Mouse (Mus musculus) heart, adult 18-20 months (tissue): ENCODE measurements around the gene Stoml1. TPM values are rescaled to one million over a fixed set of nuclear protein-coding genes. Genes with fewer than 3 reads are reported as not detected.

Source experiments
- DNase-seq, 2 experiments: peaks; one replicate each; pipeline ENCODE4 v3.0.0; 2021 to 2022; ENCODE audit warnings: mixed read lengths in 1 of 2
- total RNA-seq, 2 experiments: library from RNA; stranded (reverse); gene quantifications; 2 replicates each; pipeline ENCODE4 v1.2.3; 2021

The Stoml1 gene
- total RNA-seq, 2 experiments from 2014 or later, result 10.2 to 10.5 TPM

DNA sequence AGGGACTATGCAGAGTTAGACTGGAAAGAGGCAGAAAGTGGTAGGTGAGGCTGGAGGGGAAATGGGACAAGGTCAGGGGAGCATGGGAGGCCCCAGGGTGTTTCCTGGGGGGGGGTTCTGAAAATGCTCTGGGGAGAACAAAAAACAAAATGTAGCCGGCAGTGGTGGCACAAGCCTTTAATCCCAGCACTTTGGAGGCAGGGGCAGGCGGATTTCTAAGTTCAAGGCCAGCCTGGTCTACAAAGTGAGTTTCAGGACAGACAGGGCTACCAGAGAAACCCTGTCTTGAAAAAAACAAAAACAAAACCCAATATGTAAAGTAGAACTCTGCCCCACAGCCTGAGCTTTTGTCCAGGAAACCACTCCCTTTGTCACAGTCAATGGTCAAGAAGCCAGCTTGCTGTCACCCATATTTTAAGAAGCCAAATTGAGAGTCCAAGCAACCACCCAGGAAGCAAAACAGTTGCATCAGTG lies 19.1 kb downstream of the Stoml1 start:
- DNase-seq, result peak in 1 of 2 experiments; percentile 49

GRCm38 (mm10) chr9:58272855-58273254 lies 19.9 kb downstream of the Stoml1 start:
- DNase-seq, result no peak

DNA sequence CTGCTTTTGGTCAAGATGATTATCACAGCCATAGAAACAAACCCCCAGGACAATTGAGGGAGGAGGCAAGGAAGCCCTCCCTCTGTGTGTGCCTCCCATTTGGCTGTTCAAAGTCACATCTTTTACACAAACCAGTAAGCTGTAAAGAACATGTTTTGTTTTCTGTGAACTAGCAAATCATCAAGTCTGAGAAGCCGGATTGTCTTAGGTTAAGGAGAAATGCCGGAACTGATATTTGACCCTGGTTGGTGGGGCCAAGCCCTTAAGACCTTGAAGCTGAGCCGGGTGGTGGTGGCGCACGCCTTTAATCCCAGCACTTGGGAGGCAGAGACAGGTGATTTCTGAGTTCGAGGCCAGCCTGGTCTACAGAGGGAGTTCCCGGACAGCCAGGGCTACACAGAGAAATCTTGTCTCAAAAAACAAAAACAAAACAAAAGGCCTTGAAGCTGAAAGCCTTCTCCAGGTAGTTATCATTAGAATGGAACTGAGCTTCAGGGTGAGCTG lies 21.2 kb downstream of the Stoml1 start:
- no peak for DNase-seq

DNA sequence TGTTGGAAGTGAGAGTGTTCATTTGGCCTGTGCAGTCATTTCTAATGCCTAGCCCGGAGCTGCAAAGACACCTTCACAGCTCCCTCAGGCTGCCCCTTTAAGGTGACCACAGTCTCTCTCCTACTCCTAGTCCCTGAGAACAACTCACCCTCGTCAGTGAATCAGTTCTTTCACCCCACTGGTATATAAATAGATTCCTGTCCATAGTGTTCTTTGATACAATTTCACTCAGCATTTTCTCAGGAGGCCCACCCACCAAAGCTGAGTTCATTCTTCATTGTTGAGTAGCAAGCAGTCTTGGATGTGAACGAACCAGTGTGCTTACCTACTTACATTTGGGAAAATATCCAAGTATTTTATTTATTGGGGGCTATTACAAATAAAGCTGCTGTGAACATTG lies 21.7 kb downstream of the Stoml1 start:
- peak in 1 of 2 experiments; percentile 26 for DNase-seq

DNA sequence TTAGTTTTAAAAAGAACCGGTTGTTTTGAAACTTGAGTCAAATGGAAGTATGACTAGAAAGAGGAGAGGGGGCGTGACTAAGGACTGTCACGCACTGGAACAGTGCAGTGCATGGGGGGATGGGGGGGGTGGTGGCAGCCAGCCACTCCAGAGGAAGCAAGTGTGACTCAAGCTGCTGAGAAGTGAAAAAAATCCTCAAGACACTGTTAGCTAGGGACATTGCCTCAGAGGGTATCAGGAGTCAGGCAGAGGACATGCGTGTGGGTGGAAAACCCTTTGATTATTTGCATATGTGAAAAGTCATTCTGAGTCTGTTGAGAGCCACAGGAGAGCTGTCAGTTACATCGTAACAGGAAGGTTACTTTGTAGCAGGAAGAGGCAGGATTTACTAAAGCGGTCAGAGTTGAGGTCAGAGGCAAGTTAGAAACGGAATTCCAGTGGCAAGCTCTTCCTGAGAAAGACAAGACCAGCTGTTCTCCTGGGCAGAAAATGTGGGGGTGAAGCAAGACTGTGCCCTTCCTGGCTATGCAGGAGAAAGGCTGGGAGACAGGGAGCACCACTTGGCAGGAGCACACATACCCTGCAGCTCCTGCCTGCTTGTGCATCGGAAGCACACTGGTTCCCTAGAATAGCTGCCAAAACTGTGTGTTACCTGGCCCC lies 22.3 kb downstream of the Stoml1 start:
- DNase-seq, result peak; percentile 54 to 69

GRCm38 (mm10) chr9:58275797-58276196 lies 22.8 kb downstream of the Stoml1 start:
- no peak for DNase-seq

- DNase-seq, result no peak
These were observed 23.4 kb downstream of the Stoml1 start for GRCm38 (mm10) chr9:58276346-58276745.

GRCm38 (mm10) chr9:58278313-58278712 lies 25.3 kb downstream of the Stoml1 start:
- no peak for DNase-seq

GRCm38 (mm10) chr9:58278821-58279723 lies 26.1 kb downstream of the Stoml1 start:
- DNase-seq, result no peak

DNA sequence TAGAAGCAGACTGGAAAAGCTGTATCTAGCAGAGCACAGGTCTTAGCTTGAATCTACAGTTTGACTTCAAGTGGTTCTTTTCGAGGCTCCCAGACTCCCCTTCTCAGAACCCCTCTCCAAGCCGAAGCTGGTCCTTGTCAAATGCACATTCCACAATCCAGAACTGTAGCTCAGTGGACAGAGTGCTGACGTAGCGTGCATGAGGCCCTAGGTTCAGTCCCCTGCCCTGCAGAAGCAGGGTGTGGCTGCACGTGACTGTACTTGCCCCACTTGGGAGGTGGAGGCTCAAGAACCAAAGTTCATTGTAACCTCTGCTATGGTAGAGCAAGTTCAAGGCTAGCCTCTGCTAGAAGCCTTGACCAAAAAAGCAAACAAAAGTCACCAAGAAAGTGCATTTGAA lies 26.8 kb downstream of the Stoml1 start:
- no peak for DNase-seq

GRCm38 (mm10) chr9:58280259-58281109 lies 27.5 kb downstream of the Stoml1 start:
- DNase-seq, result peak; percentile 87 to 88

- peak in 1 of 2 experiments; percentile 54 for DNase-seq
These were observed 28.6 kb downstream of the Stoml1 start for GRCm38 (mm10) chr9:58281597-58281996.

DNA sequence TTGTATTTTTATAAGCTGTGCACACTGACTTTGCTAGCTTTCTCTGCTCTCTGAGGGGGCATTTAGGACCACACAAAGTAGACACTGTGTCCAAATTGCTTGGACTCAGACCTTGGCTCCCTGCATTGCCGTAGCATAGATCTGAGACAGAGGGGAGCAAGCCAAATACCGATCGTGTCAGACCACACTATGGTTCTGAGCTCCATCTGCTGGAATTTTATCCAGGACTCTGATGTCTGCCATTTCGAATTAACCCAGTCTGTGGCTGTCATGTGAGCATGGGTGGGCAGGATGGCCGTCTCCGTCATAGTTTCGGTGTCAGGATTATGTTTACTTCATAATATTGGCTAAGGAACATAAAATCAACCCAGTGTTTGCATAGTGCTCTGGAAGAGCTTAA lies 30.5 kb downstream of the Stoml1 start:
- DNase-seq, result no peak

DNA sequence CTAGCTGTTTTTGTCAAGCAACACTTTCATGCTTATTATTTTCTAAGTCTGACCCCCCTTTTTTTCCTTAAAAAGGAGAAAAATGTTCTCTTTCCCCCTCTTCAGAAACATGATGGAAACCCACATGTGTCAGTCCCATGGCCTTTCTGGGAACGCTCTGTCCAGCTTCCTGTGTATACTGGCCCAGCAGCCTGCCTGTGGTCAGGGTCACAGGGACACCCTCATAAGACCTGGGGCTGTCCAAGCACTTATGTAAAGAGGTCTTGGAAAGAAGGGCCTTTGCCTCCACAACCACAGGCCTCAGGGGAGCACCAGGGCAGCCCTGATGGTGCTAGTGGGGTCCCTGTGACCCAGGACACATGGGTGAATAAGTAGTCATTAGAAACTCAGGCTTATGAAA lies 36.1 kb downstream of the Stoml1 start:
- DNase-seq, result no peak

GRCm38 (mm10) chr9:58289901-58290300 lies 36.9 kb downstream of the Stoml1 start:
- no peak for DNase-seq

DNA sequence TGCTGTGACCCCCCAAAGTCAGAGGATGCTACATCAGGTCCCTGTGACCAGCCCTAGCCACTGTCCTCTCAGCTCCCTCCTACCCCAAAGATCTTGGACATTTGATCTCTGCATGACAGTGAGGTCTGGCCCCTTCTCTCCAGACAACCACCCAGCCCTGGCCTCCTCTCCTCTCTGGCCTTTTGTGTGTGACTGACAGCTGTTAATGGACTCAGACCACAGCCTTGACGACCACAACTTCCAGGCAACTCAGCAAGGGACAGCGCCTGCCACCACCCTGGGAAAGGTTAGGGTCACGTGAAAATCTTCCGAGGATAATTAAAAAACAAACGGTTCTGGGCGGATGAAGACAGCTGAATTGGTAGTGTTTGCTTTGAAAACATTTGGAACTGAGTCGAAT lies 41.6 kb downstream of the Stoml1 start:
- no peak for DNase-seq

GRCm38 (mm10) chr9:58295345-58295744 lies 42.4 kb downstream of the Stoml1 start:
- DNase-seq, result no peak

DNA sequence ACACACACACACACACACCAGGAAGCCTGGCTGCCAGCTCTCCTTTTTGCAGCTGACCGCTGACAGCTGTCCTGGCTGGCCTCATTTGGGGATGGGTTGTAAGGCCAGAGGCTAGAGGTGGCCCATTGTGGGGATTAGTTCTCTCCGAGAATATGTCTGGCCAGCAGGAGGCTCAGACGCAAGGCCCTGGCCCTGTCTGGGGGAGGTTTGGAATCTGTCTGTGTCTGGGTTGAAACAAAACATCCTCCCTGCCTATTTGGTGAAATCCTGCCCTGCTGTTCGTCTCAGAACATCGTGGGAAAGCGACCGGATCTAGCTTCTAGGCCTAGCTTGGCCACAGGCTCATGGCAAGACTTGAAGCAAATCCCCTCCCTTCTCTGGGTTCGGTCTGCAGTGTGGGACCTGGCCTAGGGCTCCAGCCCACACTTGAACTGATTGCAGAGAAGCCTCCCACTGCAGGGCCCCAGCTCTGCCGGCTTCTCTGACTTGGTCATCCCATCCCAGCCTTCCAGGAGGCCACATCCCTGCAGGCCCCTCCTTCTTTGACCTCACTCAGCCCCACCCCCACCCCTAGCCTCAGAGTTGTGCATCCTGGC lies 42.9 kb downstream of the Stoml1 start:
- DNase-seq, result peak; percentile 73 to 86

DNA sequence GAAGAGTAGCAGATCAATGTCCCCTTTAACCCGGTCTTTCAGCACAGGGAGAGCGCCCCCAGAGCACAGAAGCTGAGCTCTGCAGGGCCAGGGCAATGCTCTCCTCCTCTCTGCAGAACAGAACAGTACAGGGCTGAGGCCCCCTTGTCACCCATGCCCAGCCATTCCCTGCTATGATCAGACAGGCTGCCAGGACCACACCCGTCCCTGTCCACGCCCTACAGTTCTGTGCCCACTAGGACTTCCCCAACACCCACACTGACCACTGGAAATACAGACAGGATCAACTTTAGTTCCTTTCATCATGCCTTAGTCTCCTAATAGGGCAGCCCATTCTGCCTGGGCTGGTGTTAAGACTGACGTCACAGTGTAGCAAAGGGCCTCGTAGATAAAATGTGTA lies 44.1 kb downstream of the Stoml1 start:
- DNase-seq, result no peak

GRCm38 (mm10) chr9:58297961-58298477 lies 45.1 kb downstream of the Stoml1 start:
- no peak for DNase-seq

DNA sequence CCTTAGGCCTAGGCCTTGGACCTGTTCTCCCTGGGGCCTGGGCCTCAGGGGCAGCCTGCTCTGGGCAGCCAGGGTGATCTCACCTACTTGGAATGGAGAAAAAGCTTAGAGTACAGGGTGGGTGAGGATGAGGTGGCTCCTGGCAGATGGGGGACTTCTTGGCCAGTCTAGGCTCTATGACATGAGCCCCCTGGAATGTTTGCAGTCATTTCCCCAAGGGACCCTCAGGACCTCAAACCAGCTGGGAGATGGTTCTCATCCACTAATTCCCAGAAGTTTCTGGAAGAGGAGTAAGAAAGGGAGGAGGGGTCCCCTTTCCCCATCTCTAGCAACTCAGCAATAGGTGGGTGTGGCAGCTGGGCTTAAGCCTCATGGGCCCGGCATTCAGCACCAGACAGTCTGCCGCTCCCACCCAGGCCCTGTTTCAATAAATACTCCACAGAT lies 46.4 kb downstream of the Stoml1 start:
- DNase-seq, result peak in 1 of 2 experiments; percentile 61
